Mouse (Mus musculus): Measurements from ENCODE around the gene Vti1b. TPM values are rescaled to one million over a fixed set of nuclear protein-coding genes. Genes with fewer than 3 reads are reported as not detected.
A peak's percentile ranks its signal among the peaks of the same experiment; 100 is the strongest.
"Not testable (repeated sequence)": the region's sequence is repeated elsewhere in the genome, so short reads cannot be mapped to it uniquely, and the experiment has no call there.

Gene Vti1b
- 70.7 and 75.4 TPM in 2 replicates for total RNA-seq (2021)
- long read RNA-seq, experiment 1, transcript Vti1b-201 (6 exons, 1,490 nt): major isoform, 48 of 56 reads
- long read RNA-seq, experiment 1, partial matches to known transcripts: 3 of 56 reads
- long read RNA-seq, experiment 1, other reads (novel, unspliced or antisense): 2 of 56 reads
- long read RNA-seq, experiment 2, transcript Vti1b-201 (6 exons, 1,490 nt): major isoform, 39 of 53 reads
- long read RNA-seq, experiment 2, partial matches to known transcripts: 5 of 53 reads
- long read RNA-seq, experiment 2, other reads (novel, unspliced or antisense): 5 of 53 reads

GRCm38 (mm10) chr12:79172019-79172941 lies at the start of gene Vti1b:
Vti1b (minus strand) TSS chr12:79172667.
- DNase-seq: peak; percentile 94

GRCm38 (mm10) chr12:79217511-79217910 lies 45.0 kb upstream of the Vti1b start:
- no peak for DNase-seq

DNA sequence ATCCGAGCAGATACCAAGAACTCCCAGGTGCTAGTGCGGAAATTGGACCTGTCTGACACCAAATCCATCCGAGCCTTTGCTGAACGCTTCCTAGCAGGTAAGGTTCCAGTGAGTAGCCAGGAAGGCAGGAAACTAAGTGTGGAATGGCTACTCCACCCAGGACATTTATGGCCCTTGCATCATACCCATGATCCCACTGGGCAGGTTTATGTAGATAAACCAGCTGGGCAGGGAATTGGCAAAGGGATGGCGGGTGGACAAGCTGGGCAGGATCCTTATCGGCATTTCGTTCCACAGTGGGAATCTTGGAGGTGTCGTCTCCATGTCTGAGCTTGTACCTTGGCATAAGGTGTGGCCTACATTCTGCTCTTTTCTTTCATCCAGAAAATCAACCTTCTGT lies 39.0 kb upstream of the Vti1b start:
- no peak for DNase-seq

GRCm38 (mm10) chr12:79208703-79209464 lies 36.4 kb upstream of the Vti1b start, which contains the start of gene Rdh12:
Rdh12 (plus strand) TSS chr12:79208914.
- DNase-seq: peak; percentile 53

- no peak for DNase-seq
Measured at GRCm38 (mm10) chr12:79201882-79202281, 29.4 kb upstream of the Vti1b start.

DNA sequence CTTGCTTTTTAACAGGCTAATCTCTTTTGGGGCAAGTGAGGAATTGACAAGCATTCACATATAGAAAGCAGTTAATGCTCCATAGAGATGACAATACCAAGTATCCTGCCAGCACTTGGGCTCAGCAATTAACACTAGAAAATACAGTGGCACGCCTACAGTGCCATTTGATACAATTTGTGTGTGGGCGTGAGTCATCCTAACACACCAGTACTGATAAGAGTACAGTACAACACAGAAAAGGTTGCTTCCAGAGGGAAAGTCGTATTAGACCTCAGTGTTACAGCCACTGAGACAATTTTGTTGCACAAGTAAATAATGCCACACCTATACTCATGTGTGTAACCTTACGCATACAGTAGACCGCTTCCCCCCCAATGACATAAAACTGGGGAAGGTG lies 24.6 kb upstream of the Vti1b start:
- DNase-seq: no peak

DNA sequence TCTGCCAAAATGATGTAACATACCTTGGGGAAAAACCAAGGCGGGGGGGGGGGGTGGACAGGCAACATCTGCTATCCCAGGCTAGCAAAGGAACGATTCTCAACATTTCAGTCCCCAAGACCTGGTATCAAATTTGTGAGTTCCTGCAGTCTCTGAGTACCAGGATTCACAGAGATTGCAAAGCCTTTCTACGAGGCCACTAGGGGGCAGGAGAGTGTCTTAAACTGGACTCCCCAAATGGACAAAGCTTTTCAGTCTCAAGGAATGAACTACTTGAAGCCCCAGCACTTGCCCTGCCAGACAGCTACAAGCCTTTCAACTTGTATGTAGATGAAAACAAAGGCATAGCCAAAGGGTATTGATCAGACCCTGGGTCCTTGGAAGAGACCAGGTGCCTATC lies 21.0 kb upstream of the Vti1b start:
- DNase-seq: peak; percentile 82

GRCm38 (mm10) chr12:79192193-79192592 lies 19.7 kb upstream of the Vti1b start, which contains the start of gene Rdh11:
Rdh11 (minus strand) TSS chr12:79192293.
- DNase-seq: no peak

- peak; percentile 88 for DNase-seq
Measured at GRCm38 (mm10) chr12:79191701-79192100, 19.2 kb upstream of the Vti1b start.

DNA sequence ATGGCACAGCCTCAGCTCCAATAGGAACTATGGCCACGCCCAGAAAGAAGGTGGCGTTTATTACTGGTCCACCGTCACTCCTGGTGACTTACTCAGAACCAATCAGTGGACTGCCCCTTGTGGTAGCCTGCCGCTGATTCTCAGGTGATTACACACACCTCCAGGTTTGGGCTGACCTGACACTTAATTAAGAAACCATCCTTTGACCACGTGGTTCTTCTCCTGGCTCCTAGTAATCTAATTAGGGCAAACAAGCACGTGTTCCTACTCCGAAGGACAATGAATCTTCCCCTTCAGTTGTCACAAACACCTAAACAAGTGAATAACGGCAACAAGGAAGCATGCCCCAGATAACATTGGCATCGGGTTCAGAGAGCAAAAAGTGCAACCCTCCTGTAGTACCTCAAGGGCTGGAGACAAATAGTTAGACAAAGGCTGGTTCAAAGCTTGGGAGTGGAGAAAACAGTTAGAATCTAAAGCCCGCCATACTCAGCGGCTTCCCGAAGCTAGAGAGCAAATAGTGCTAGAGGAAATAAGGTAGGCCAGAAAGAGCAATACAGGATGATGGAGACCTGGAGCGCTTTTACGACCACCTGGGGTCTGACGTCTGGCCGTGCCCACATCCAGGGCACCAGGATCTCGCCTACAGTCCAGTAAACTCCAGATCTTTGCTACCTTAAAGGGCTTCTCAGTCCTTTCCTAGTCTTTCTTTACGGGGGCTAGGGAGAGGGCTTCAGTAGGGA lies 18.6 kb upstream of the Vti1b start:
- peak; percentile 74 for DNase-seq

GRCm38 (mm10) chr12:79185160-79185559 lies 12.7 kb upstream of the Vti1b start:
- DNase-seq: not testable (repeated sequence)

DNA sequence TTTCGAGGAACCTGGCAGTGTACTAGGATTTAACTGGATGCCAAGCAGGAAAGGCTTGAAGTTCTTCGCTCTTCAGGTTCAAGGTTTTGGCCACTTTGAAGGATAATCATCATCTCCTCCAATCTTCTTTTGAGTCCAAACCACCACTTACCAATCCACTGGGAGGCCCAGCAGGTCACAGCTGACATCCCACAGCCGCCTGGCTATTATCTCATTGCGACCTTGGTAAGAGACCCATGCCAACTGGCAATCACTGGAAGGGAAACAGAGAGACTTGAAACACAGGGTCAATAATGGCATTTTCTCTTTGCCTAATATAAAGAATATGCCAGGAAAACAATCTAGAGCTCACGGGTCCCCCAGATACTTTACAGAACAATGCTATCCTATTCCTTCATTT lies 3.5 kb upstream of the Vti1b start:
- no peak for DNase-seq

GRCm38 (mm10) chr12:79173721-79174120 lies 1.3 kb upstream of the Vti1b start:
- no peak for DNase-seq

DNA sequence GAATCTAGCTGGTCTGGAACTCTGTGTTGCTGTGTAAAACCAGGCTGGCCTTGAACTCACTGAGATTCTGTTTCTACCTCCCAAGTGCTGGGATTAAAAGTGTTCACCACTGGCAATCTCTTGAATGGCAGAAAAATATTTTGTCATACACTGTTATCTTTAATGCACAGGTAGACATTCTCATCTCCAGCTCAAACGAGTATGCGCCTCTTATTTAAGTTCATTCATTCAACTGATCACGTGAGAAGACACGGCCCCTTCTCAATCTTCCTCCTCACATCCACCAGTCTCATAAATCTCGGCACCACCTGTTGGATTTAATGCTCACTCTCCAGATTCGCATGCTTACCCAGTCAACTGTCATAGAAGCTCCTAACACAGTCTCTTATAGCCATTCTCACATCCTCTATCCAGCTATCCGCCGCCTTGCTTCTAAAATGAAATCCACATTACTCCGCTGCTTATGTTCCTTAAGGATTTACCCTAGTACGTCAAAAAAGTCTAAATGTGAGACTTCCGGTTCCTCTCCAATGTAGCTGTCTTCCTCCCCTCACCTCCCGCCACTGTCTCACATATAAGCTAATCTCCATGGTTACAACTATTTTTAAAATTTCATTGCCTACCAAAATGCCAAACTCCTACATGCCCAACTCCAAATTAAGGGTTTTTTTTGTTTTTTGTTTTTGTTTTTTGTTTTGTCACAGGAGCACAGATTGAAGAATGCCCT lies 1.0 kb downstream of the Vti1b start:
- no peak for DNase-seq

DNA sequence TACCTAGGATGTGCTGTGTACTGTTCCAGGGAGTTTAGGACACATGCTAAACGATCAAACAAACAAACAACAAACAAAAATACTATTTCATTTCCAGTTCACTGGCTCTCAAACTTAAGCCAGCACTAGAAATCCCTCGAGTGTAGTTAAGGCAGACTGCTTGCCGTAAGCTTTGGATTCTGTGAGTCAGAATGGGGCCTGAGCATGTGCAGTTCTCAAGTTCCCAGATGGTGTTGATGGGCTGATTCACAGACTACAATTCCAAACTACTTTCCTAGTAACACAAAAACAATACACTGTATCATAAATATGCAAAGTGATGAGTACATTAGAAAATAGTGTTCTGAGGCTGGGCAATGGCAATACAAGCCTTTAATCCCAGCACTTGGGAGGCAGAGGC lies 2.0 kb downstream of the Vti1b start:
- DNase-seq: no peak

GRCm38 (mm10) chr12:79169173-79169572 lies 3.3 kb downstream of the Vti1b start:
- DNase-seq: no peak

GRCm38 (mm10) chr12:79162876-79163275 lies 9.6 kb downstream of the Vti1b start:
- DNase-seq: no peak

DNA sequence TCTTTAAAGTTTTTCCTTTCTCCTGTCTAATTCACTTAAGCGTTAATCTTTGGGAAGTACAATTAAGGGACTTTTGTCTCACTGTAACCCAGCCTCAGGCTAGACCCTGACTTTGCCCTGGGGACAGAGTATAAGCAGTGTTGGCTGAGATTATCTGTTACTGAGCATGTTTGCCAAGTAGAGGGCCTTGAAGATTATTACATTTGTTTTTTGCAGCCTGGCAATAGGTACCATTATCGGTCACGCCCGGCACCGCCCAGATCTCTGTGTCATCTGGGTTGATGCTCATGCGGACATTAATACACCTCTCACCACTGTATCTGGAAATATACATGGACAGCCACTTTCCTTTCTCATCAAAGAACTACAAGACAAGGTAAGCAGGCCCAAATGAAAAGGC lies 22.8 kb downstream of the Vti1b start:
- no peak for DNase-seq

DNA sequence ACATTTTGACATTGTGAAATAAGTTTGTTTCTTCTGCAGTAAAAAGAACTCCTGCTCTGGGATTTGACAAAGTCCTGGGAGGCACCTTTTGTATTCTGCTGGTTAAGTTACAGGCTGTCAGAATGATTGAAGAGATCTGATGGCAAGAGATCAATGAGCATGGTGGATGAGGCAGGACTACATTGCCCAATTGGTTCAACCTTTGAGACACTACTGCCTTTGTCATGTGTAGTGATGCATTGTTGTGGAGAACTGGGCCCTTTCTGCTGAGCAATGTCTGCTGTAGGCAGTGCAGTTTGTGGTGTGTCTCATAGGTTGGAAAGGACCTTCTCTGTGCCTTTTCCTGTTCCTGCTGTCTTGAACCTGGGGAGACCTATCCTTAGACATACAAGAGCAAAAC lies 31.1 kb downstream of the Vti1b start:
- no peak for DNase-seq

GRCm38 (mm10) chr12:79140811-79141210 lies 31.7 kb downstream of the Vti1b start:
- no peak for DNase-seq

DNA sequence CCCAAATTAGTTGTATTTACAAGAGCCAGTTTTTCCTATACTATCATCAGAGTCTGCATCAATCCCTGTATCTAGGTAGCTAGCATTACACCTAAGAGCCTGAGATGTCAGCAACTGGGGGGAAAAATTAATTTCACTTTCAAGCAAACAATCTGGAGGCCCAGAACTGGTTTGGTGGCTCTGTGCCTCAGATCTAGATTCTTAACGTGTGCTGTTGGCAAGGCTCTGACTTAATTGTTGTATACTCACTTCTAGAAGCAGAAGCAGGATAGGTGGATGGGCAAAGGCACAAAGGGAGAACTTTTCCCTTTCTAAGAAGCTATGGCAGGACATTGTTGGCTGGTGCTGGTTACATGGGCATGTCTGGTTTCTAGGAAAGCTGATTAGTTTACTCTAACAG lies 33.0 kb downstream of the Vti1b start:
- DNase-seq: no peak
